Mouse (Mus musculus) thymus, adult 18-20 months (tissue): Measurements from ENCODE around the gene Senp7.
A peak's percentile ranks its signal among the peaks of the same experiment; 100 is the strongest.
"Not testable (repeated sequence)": the region's sequence is repeated elsewhere in the genome, so short reads cannot be mapped to it uniquely, and the experiment has no call there.

ENCODE experiments used
- DNase-seq, 2 experiments: peaks; one replicate each; pipeline ENCODE4 v3.0.0; 2022; ENCODE audit warnings: mixed read lengths in 2 of 2

The Senp7 gene

GRCm38 (mm10) chr16:56048038-56048437 lies at the start of gene Senp7:
TSS of gene Senp7 (plus strand) at chr16:56048338.
- DNase-seq, result not testable (repeated sequence)

- DNase-seq, result no peak
Measured at GRCm38 (mm10) chr16:56006798-56007197, 41.3 kb upstream of the Senp7 start.

GRCm38 (mm10) chr16:56008862-56009261 lies 39.3 kb upstream of the Senp7 start:
- DNase-seq, result no peak

GRCm38 (mm10) chr16:56012789-56013743 lies 35.1 kb upstream of the Senp7 start:
- no peak for DNase-seq

- DNase-seq, result no peak
Measured at GRCm38 (mm10) chr16:56014076-56014475, 34.1 kb upstream of the Senp7 start.

GRCm38 (mm10) chr16:56019660-56020059 lies 28.5 kb upstream of the Senp7 start:
- no peak for DNase-seq

GRCm38 (mm10) chr16:56027854-56028629 lies 20.1 kb upstream of the Senp7 start:
- DNase-seq, result no peak

- no peak for DNase-seq
Measured at GRCm38 (mm10) chr16:56028722-56029551, 19.2 kb upstream of the Senp7 start.

- peak; percentile 93 to 94 for DNase-seq
Measured at GRCm38 (mm10) chr16:56029661-56030082, 18.5 kb upstream of the Senp7 start, which contains the start of gene Pcnp. TSS of gene Pcnp (minus strand) at chr16:56029739.

GRCm38 (mm10) chr16:56034566-56034965 lies 13.6 kb upstream of the Senp7 start:
- DNase-seq, result no peak

- no peak for DNase-seq
Measured at GRCm38 (mm10) chr16:56036501-56036900, 11.6 kb upstream of the Senp7 start.

GRCm38 (mm10) chr16:56037138-56038010 lies 10.8 kb upstream of the Senp7 start, which contains the start of gene Trmt10c:
TSS of gene Trmt10c (minus strand) at chr16:56037819.
- DNase-seq, result peak; percentile 82 to 86

- no peak for DNase-seq
Measured at GRCm38 (mm10) chr16:56038090-56038489, 10.0 kb upstream of the Senp7 start.

- DNase-seq, result no peak
Measured at GRCm38 (mm10) chr16:56055911-56056310, 7.8 kb downstream of the Senp7 start.

- DNase-seq, result no peak
Measured at GRCm38 (mm10) chr16:56056944-56057590, 8.9 kb downstream of the Senp7 start.

GRCm38 (mm10) chr16:56058151-56058550 lies 10.0 kb downstream of the Senp7 start:
- no peak for DNase-seq

GRCm38 (mm10) chr16:56061995-56062594 lies 14.0 kb downstream of the Senp7 start:
- DNase-seq, result no peak

- DNase-seq, result no peak
Measured at GRCm38 (mm10) chr16:56062981-56063380, 14.8 kb downstream of the Senp7 start.

- DNase-seq, result peak; percentile 20 to 53
Measured at GRCm38 (mm10) chr16:56064334-56064990, 16.3 kb downstream of the Senp7 start.

GRCm38 (mm10) chr16:56066113-56066512 lies 18.0 kb downstream of the Senp7 start:
- no peak for DNase-seq
